Mouse (Mus musculus) liver (tissue): ENCODE measurements around the gene Fzd5.
A peak's percentile ranks its signal among the peaks of the same experiment; 100 is the strongest.

Experiments
- DNase-seq: peaks from one replicate; pipeline ENCODE4 v3.0.0-alpha.2; 2020; ENCODE audit warnings: mixed read lengths

Gene Fzd5

GRCm38 (mm10) chr1:64683039-64683438 lies 54.5 kb downstream of the Fzd5 start:
- DNase-seq, result no peak

DNA sequence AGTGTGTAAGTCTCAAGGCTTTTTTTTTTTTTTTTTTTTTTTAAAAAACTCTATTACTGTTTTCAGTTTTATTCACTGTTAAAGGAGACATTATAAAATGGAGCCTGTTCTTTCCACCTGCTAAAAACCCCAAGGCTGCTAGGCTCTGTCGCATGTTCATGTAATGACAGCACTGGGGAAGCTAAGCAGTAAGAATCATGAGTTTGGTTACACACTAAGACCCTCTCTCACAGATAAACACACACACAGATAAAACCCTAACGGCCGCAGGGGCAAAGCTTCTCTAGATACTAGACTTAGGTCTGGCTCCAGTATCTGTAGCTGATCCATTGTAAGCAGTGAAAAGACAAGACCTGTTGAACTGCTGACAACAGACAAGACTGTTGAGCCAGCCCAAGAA lies 56.1 kb downstream of the Fzd5 start:
- peak; percentile 35 for DNase-seq
